Mouse (Mus musculus): ENCODE measurements at regions not wholly inside any gene's neighbourhood (a gene's known extent, or its start where the extent isn't known, plus 50 kb on each side); places are given as distances from the start of the nearest gene placed in this dataset.

DNA sequence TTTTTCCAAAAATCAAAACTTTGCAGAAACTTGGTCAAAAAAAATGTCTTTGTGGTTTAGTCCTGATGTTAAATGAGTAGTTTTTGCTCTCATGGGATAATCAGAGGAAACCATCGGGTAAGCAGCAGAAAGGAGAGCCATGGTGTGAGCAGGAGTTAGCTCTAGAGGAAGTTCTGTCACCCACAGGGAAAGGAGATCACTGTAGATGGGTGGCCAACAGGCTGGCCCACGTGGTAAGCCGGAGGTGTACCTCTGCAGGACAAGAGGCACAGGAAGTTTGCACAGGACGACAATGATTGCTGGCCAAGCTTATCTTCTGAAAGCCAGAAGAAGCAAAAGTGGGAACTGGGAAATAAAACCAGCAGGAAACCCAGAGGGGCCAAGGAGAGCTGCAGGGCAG lies 81.4 kb upstream of the Cdkn3 start:
- TF ChIP-seq FLI1 (IDR thresholded peaks at IDR 0.05; ENCODE audit: low read length) (no peak), GATA1 (IDR thresholded peaks at IDR 0.05; ENCODE audit: borderline replicate concordance, low read length) (no peak)
